Mouse (Mus musculus) hindbrain, postnatal 0 days (tissue): Measurements from ENCODE around the gene Efna5. TPM values are rescaled to one million over a fixed set of nuclear protein-coding genes. Genes with fewer than 3 reads are reported as not detected.

Experiments
- ATAC-seq: fragments of 200-750 bp; cut with Nextera tagmentation; 2 replicates; pipeline ENCODE4 v1.8.0; 2017; ENCODE audit warnings: mild to moderate bottlenecking, moderate TSS enrichment, moderate library complexity
- DNase-seq: peaks from one replicate; pipeline ENCODE4 v3.0.0-alpha.2; 2015; ENCODE audit warnings: low spot score
- H3K27ac ChIP-seq: fragments of 300-500 bp; sonication (generic); 2 replicates; pipeline ENCODE4 v1.5.1; 2014; ENCODE audit warnings: mild to moderate bottlenecking
- H3K27me3 ChIP-seq: fragments of 300-500 bp; sonication (generic); 2 replicates; pipeline ENCODE4 v1.6.1; 2014; ENCODE audit warnings: low read length, mixed read lengths; ENCODE audit not compliant: insufficient read depth
- H3K36me3 ChIP-seq: fragments of 300-500 bp; sonication (generic); 2 replicates; pipeline ENCODE4 v1.6.1; 2014; ENCODE audit warnings: low read length, mixed read lengths; ENCODE audit not compliant: insufficient read depth
- H3K4me1 ChIP-seq: fragments of 300-500 bp; sonication (generic); 2 replicates; pipeline ENCODE4 v1.6.1; 2014; ENCODE audit warnings: antibody characterized with exemption, low read length, mixed read lengths; ENCODE audit not compliant: insufficient read depth
- H3K4me2 ChIP-seq: fragments of 300-500 bp; sonication (generic); 2 replicates; pipeline ENCODE4 v1.6.1; 2014; ENCODE audit warnings: low read depth, mild to moderate bottlenecking, low read length, moderate library complexity, mixed read lengths
- H3K4me3 ChIP-seq: fragments of 300-500 bp; sonication (generic); 2 replicates; pipeline ENCODE4 v1.5.1; 2014; ENCODE audit warnings: low read length
- H3K9ac ChIP-seq: fragments of 300-500 bp; sonication (generic); replicated peaks from 2 replicates; pipeline ENCODE4 v1.6.1; 2014; ENCODE audit warnings: mild to moderate bottlenecking, low read length, moderate library complexity, mixed read lengths
- H3K9me3 ChIP-seq: fragments of 300-500 bp; sonication (generic); 2 replicates; pipeline ENCODE4 v1.6.1; 2016; ENCODE audit warnings: low read length, mixed read lengths
- CTCF ChIP-seq: IDR thresholded peaks from 2 replicates; pipeline ENCODE4 v1.5.1; 2016; ENCODE audit warnings: antibody characterized with exemption, control low read depth, low read depth
- WGBS: fragments of 180-500 bp; shearing (Covaris S2); extraction: QIAGEN DNeasy Blood & Tissue Kit; methylation state at CpG from one replicate; pipeline ENCODE4 v1.1.7; 2014; 5-methylcytosine and 5-hydroxymethylcytosine counted together
- polyA plus RNA-seq: library from polyadenylated mRNA; unstranded; fragments of >200 nt; fragmentation: Nextera tagmentation; extraction: Ambion mirVana; gene quantifications from 2 replicates; pipeline ENCODE4 v1.2.1, GENCODE M21; 2015
- total RNA-seq: library from RNA; depleted of rRNA; stranded (reverse); fragments of >200 nt; gene quantifications from 2 replicates; pipeline ENCODE4 v1.2.3, GENCODE M21; 2014

Gene Efna5
- total and polyA plus RNA-seq, 2 experiments from 2014 or later, result 5.3 to 40.2 TPM

- ATAC-seq (peak; percentile 56), DNase-seq (peak; percentile 21)
- Histone ChIP-seq H3K27ac (no peak overlapping the region), H3K27me3 (no peaks in the 10 kb centered on the region), H3K4me1 (no peaks in the 10 kb centered on the region), H3K9me3 (no peaks in the 10 kb centered on the region), H3K9ac (no peak overlapping the region; the same call in 1 of the 2 replicates), H3K36me3 (no peaks in the 10 kb centered on the region), H3K4me2 (peak overlapping the region; percentile 53), H3K4me3 (peak overlapping the region; percentile 31)
- no peak for TF ChIP-seq CTCF
- WGBS, result 31% methylated on average over 27 of the region's 27 CpGs
Measured at GRCm38 (mm10) chr17:62784274-62785171, 96.6 kb downstream of the Efna5 start.

DNA sequence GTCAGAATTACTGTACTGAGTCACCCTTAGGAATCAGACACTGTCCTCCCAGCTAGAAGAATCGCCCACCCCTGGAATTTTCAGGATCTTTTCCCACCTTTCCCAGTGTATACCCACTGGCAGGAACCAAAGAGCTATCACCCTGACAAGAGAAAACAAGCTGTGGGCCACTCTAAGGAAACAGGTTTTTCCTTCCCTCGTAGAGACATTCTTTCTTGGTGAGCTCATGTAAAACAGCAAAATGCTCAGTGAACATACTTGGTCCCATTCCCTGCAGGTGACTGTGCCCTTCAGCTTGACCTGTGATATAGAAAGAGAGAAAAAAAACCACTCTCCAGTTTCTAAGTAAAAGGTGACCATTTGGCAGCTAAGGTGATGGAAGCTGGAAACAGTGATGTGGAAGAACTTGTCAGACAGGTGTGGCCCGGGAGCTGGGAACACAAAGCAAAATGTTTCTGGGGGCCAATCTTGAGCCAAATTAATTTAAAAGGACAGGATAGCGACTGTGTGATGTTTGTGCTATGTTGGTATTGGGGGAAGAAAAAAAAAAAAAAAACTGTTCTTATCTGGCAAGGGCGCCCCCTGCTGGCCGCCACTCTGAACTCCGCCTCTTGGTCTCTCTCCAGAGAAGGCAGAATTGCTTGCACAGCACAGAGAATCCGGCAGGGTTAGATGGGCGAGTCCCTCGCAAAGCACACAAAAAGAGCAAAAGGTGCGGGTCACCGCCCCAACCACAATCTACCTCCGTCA is 97.4 kb downstream of the Efna5 start:
- no peaks in the 10 kb centered on the region for H3K36me3 ChIP-seq
- H3K9ac ChIP-seq, result no peak overlapping the region; the same call in 1 of the 2 replicates
- peak; percentile 90 for TF ChIP-seq CTCF
- no peaks in the 10 kb centered on the region for H3K4me1 ChIP-seq
- DNase-seq (peak; percentile 92), ATAC-seq (peak; percentile 77)
- no peaks in the 10 kb centered on the region for H3K9me3 ChIP-seq
- H3K4me3 ChIP-seq, result peak overlapping the region; percentile 31
- H3K27ac ChIP-seq, result no peak overlapping the region
- peak overlapping the region; percentile 53 for H3K4me2 ChIP-seq
- H3K27me3 ChIP-seq, result no peaks in the 10 kb centered on the region
- WGBS, result 17% methylated on average over 13 of the region's 13 CpGs

- no peak overlapping the region for H3K9ac ChIP-seq
- ATAC-seq (no peak), DNase-seq (no peak)
- 62% methylated on average over 13 of the region's 13 CpGs for WGBS
- no peak overlapping the region for H3K27ac ChIP-seq
- H3K4me3 ChIP-seq, result no peak overlapping the region
- no peaks in the 10 kb centered on the region for H3K36me3 ChIP-seq
- TF ChIP-seq CTCF, result no peak
- no peak overlapping the region for H3K4me2 ChIP-seq
- H3K27me3 ChIP-seq, result no peaks in the 10 kb centered on the region
- no peaks in the 10 kb centered on the region for H3K4me1 ChIP-seq
- no peaks in the 10 kb centered on the region for H3K9me3 ChIP-seq
Measured at GRCm38 (mm10) chr17:62782826-62783404, 98.2 kb downstream of the Efna5 start.

GRCm38 (mm10) chr17:62781120-62781519 is 100.0 kb downstream of the Efna5 start:
- Histone ChIP-seq H3K9me3 (no peaks in the 10 kb centered on the region), H3K9ac (no peak overlapping the region), H3K4me1 (no peaks in the 10 kb centered on the region), H3K36me3 (no peaks in the 10 kb centered on the region), H3K4me3 (no peak overlapping the region), H3K27ac (no peak overlapping the region), H3K4me2 (no peak overlapping the region), H3K27me3 (no peaks in the 10 kb centered on the region)
- no peak for TF ChIP-seq CTCF
- ATAC-seq, result no peak
- 72% methylated on average over 6 of the region's 6 CpGs for WGBS
- DNase-seq, result no peak

- Histone ChIP-seq H3K4me1 (no peaks in the 10 kb centered on the region), H3K9ac (no peak overlapping the region), H3K27me3 (no peaks in the 10 kb centered on the region), H3K9me3 (no peaks in the 10 kb centered on the region), H3K27ac (no peak overlapping the region), H3K36me3 (no peaks in the 10 kb centered on the region), H3K4me2 (no peak overlapping the region), H3K4me3 (no peak overlapping the region)
- DNase-seq, result no peak
- no peak for TF ChIP-seq CTCF
- no peak for ATAC-seq
- 23% methylated on average over 10 of the region's 10 CpGs for WGBS
Measured at GRCm38 (mm10) chr17:62777858-62778564, 103.1 kb downstream of the Efna5 start.

DNA sequence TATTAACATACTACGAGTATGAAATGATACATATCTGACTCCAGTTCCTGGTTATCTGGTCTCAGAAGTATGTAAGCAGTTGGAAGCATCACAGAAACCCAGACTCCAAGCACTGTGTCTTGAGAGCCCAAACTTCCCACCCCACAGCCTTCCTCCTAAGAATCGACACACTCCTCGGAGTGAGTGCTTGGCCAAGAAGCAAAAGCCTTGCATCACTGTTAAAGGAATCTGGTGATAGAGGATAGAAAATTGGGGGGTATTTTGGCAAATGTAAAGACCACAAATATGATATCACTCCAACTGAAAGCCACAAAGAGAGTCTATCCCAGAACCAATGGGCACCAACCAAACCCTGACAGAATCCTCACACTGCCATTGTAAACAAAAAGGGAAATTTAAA is 104.4 kb downstream of the Efna5 start:
- H3K4me2 ChIP-seq, result no peak overlapping the region
- no peak overlapping the region for H3K9ac ChIP-seq
- WGBS, result 86% methylated on average over 3 of the region's 3 CpGs

More for the DNA sequence above, 104.4 kb downstream of the Efna5 start:
- ATAC-seq (no peak), DNase-seq (no peak)
- no peaks in the 10 kb centered on the region for H3K36me3 ChIP-seq
- no peaks in the 10 kb centered on the region for H3K27me3 ChIP-seq
- no peak overlapping the region for H3K4me3 ChIP-seq
- no peak for TF ChIP-seq CTCF
- no peaks in the 10 kb centered on the region for H3K9me3 ChIP-seq
- no peaks in the 10 kb centered on the region for H3K4me1 ChIP-seq
- H3K27ac ChIP-seq, result no peak overlapping the region
